ENCODE assay signal across 10 mouse cellular contexts in genomic region chr2:37811682-37812081, GRCm38 (mm10). TPM values are rescaled to one million over a fixed set of nuclear protein-coding genes. Genes with fewer than 3 reads are reported as not detected.
DNase-seq lines count a peak whose midpoint lies in the region; TF ChIP-seq lines count a peak whose summit lies in the region.
"Had no signal": no experiment of that assay in that cellular context is flagged by ENCODE, and none has a peak within 500 bp of the region (broad histone marks: within the 10 kb centered on the region; RNA-seq: fewer than 3 reads in every experiment).

No protein-coding gene starts in this region.

- H3K4me3 ChIP-seq in heart, embryonic 10.5 days: no peak overlapping the region
- no peak overlapping the region for H3K4me3 ChIP-seq in lung, adult 2 months (replicated peaks; ENCODE audit: extremely low read depth, low read depth, low read length)
- H3K4me3 ChIP-seq: heart, adult 2 months; liver, embryonic 15.5 days had no signal

- H3K27me3 ChIP-seq in heart, embryonic 10.5 days (ENCODE audit: insufficient read depth, poor library complexity, severe bottlenecking): 0 out of 2 replicates have a peak, but pooled peaks cover 4% of the 10 kb centered on the region
- H3K27me3 ChIP-seq: liver, embryonic 15.5 days had no signal

- peak; percentile 25 to 31 for DNase-seq in heart, postnatal 14 days
- no peak for DNase-seq in heart, embryonic 10.5 days (ENCODE audit: low spot score)
- DNase-seq in Muller cell, postnatal 12 days (ENCODE audit: inconsistent ontology term): peak; percentile 52
- peak; percentile 73 for DNase-seq in cerebellum, adult 9-10 months
- DNase-seq in kidney, adult 8-10 months: peak; percentile 34 to 47
- no peak for DNase-seq in right cerebral cortex, postnatal 25 days
- no peak for DNase-seq in urinary bladder, postnatal 10 days (ENCODE audit: low spot score)
- DNase-seq in lung, adult 2 months: no peak

- WGBS in heart, embryonic 10.5 days: 81% methylated on average over 2 of the region's 2 CpGs
- 81% methylated on average over 2 of the region's 2 CpGs for WGBS in lung, adult 2 months

- no peaks in the 10 kb centered on the region; the same call in 1 of the 2 replicates for H3K36me3 ChIP-seq in heart, embryonic 10.5 days
- H3K36me3 ChIP-seq: liver, embryonic 15.5 days had no signal

- no peak for TF ChIP-seq CTCF in lung, adult 2 months (IDR thresholded peaks at IDR 0.05; ENCODE audit: insufficient read depth, low read length)

- intact Hi-C loops in heart, postnatal 14 days (cut with DNase I): loop anchor here (10.0 kb wide), 2 partner anchors 783 to 843 kb away; no protein-coding TSS in a partner anchor

- no peaks in the 10 kb centered on the region for H3K9me3 ChIP-seq in heart, embryonic 10.5 days
- H3K9me3 ChIP-seq: liver, embryonic 15.5 days had no signal

- H3K4me1 ChIP-seq in heart, embryonic 10.5 days: peaks cover 15% of the 10 kb centered on the region
- H3K4me1 ChIP-seq in lung, adult 2 months (ENCODE audit: control insufficient read depth, insufficient read depth, low read length): no peaks in the 10 kb centered on the region
- H3K4me1 ChIP-seq: liver, embryonic 15.5 days had no signal

- no peak for TF ChIP-seq POLR2A in lung, adult 2 months (IDR thresholded peaks at IDR 0.05; ENCODE audit: borderline replicate concordance, extremely low read depth, low read depth, low read length)

- H3K27ac ChIP-seq in heart, embryonic 10.5 days: no peak overlapping the region
- H3K27ac ChIP-seq: heart, adult 2 months; liver, embryonic 15.5 days had no signal

RNA-seq across cellular contexts. Expression of gene Crb2, which starts 35.6 kb away (rescaled TPM):
- 1 to 10 TPM; 1.1 to 1.5 TPM for total RNA-seq in heart, postnatal 14 days (2021)
- polyA plus RNA-seq in heart, embryonic 10.5 days (2016; fragmentation: Nextera tagmentation; extraction: Ambion mirVana): 15.2 and 18.5 TPM in 2 replicates
- 1.7 and 2.4 TPM in 2 replicates for polyA plus RNA-seq in lung, adult 2 months (2012; rRNA removed)

Comparison
In these comparisons a context has a peak if more than half of its experiments do, and no peak if none do; other contexts are left out.
1. DNase-seq: peak in heart, postnatal 14 days (2 of 2), Muller cell, postnatal 12 days (single experiment), cerebellum, adult 9-10 months (single experiment) and kidney, adult 8-10 months (2 of 2); none in heart, embryonic 10.5 days (single experiment), right cerebral cortex, postnatal 25 days (single experiment), urinary bladder, postnatal 10 days (single experiment) and lung, adult 2 months (single experiment).